Mouse (Mus musculus) embryonic facial prominence, embryonic 14.5 days (tissue): ENCODE results near the gene Frmd5. TPM values are rescaled to one million over a fixed set of nuclear protein-coding genes. Genes with fewer than 3 reads are reported as not detected.

Experiments used
- ATAC-seq: fragments of 200-750 bp; cut with Nextera tagmentation; 2 replicates; pipeline ENCODE4 v1.8.0; 2017; ENCODE audit warnings: low read depth, moderate number of reproducible peaks, moderate TSS enrichment
- DNase-seq: peaks from one replicate; pipeline ENCODE4 v3.0.0-alpha.2; 2015; ENCODE audit warnings: low spot score
- H3K27ac ChIP-seq: fragments of 300-500 bp; sonication (generic); replicated peaks from 2 replicates; pipeline ENCODE4 v1.5.1; 2014; ENCODE audit warnings: low read depth, mild to moderate bottlenecking, low read length, moderate library complexity
- H3K27me3 ChIP-seq: fragments of 300-500 bp; sonication (generic); replicated peaks from 2 replicates; pipeline ENCODE4 v1.6.1; 2014; ENCODE audit warnings: low read length; ENCODE audit not compliant: control insufficient read depth, insufficient read depth
- H3K36me3 ChIP-seq: fragments of 300-500 bp; sonication (generic); 2 replicates; pipeline ENCODE4 v1.6.1; 2014; ENCODE audit warnings: low read length, mixed read lengths; ENCODE audit not compliant: control insufficient read depth, insufficient read depth
- H3K4me1 ChIP-seq: fragments of 300-500 bp; sonication (generic); 2 replicates; pipeline ENCODE4 v1.6.1; 2014; ENCODE audit warnings: antibody characterized with exemption, low read length; ENCODE audit not compliant: control insufficient read depth, insufficient read depth
- H3K4me2 ChIP-seq: fragments of 300-500 bp; sonication (generic); 2 replicates; pipeline ENCODE4 v1.6.1; 2014; ENCODE audit warnings: low read depth, mild to moderate bottlenecking, low read length, moderate library complexity, mixed read lengths
- H3K4me3 ChIP-seq: fragments of 300-500 bp; sonication (generic); 2 replicates; pipeline ENCODE4 v1.5.1; 2014; ENCODE audit warnings: low read depth, mild to moderate bottlenecking, low read length
- H3K9ac ChIP-seq: fragments of 300-500 bp; sonication (generic); 2 replicates; pipeline ENCODE4 v1.6.1; 2014; ENCODE audit warnings: low read depth, mild to moderate bottlenecking, low read length, moderate library complexity, mixed read lengths
- H3K9me3 ChIP-seq: fragments of 300-500 bp; sonication (generic); 2 replicates; pipeline ENCODE4 v1.6.1; 2016; ENCODE audit warnings: low read length; ENCODE audit not compliant: control insufficient read depth
- WGBS: fragments of 180-500 bp; shearing (Covaris S2); extraction: QIAGEN DNeasy Blood & Tissue Kit; methylation state at CpG from one replicate; pipeline ENCODE4 v1.1.7; 2014; 5-methylcytosine and 5-hydroxymethylcytosine counted together
- polyA plus RNA-seq: library from polyadenylated mRNA; unstranded; fragments of >200 nt; fragmentation: Nextera tagmentation; extraction: Ambion mirVana; gene quantifications from 2 replicates; pipeline ENCODE4 v1.2.1, GENCODE M21; 2014

Frmd5 gene
- polyA plus RNA-seq, 1 experiment from 2014 or later: 1.4 TPM

- WGBS: 94% methylated on average over 1 of the region's 1 CpGs
- H3K9ac ChIP-seq: no peak overlapping the region
These were observed 50.6 kb downstream of the Frmd5 start for GRCm38 (mm10) chr2:121756336-121756735.

GRCm38 (mm10) chr2:121755056-121755455 is 51.8 kb downstream of the Frmd5 start:
- 27% methylated on average over 6 of the region's 6 CpGs for WGBS
- ATAC-seq: no peak
- no peak overlapping the region for H3K4me3 ChIP-seq

More at GRCm38 (mm10) chr2:121756336-121756735, 50.6 kb downstream of the Frmd5 start:
- no peak overlapping the region for H3K27ac ChIP-seq
- H3K27me3 ChIP-seq: no peaks in the 10 kb centered on the region
- no peaks in the 10 kb centered on the region for H3K9me3 ChIP-seq
- no peak overlapping the region for H3K4me2 ChIP-seq
- H3K4me1 ChIP-seq: no peaks in the 10 kb centered on the region
- no peaks in the 10 kb centered on the region for H3K36me3 ChIP-seq
- no peak overlapping the region for H3K4me3 ChIP-seq
- DNase-seq (no peak), ATAC-seq (no peak)

DNA sequence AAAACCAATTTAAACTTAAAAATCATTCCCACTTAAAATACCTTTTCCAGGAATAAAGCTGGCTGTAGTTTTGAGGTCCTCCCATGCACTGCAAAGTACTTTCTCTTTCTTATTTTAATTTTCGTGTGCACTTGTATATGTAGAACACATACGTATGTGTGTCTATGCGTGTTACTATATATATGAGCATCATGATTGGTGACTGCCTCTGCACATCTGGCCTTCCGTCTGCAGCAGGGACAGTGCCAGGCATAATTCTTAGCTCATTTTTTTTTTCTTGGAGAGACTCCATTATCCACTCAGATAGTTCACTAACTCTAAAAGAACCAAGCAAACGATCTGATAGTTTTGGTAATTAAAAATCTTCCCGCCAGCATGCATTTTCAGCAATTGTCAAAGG is 56.8 kb downstream of the Frmd5 start:
- 70% methylated on average over 6 of the region's 6 CpGs for WGBS
- H3K36me3 ChIP-seq: no peaks in the 10 kb centered on the region
- H3K9ac ChIP-seq: no peak overlapping the region
- H3K27me3 ChIP-seq: no peaks in the 10 kb centered on the region
- no peaks in the 10 kb centered on the region for H3K4me1 ChIP-seq
- no peak overlapping the region for H3K4me2 ChIP-seq
- no peak overlapping the region for H3K4me3 ChIP-seq
- H3K9me3 ChIP-seq: no peaks in the 10 kb centered on the region
- H3K27ac ChIP-seq: no peak overlapping the region
- DNase-seq: no peak
- ATAC-seq: no peak

More at GRCm38 (mm10) chr2:121755056-121755455, 51.8 kb downstream of the Frmd5 start:
- Histone ChIP-seq H3K36me3 (no peaks in the 10 kb centered on the region), H3K27me3 (no peaks in the 10 kb centered on the region), H3K9me3 (no peaks in the 10 kb centered on the region), H3K9ac (no peak overlapping the region), H3K27ac (no peak overlapping the region), H3K4me2 (no peak overlapping the region), H3K4me1 (no peaks in the 10 kb centered on the region)
- no peak for DNase-seq

DNA sequence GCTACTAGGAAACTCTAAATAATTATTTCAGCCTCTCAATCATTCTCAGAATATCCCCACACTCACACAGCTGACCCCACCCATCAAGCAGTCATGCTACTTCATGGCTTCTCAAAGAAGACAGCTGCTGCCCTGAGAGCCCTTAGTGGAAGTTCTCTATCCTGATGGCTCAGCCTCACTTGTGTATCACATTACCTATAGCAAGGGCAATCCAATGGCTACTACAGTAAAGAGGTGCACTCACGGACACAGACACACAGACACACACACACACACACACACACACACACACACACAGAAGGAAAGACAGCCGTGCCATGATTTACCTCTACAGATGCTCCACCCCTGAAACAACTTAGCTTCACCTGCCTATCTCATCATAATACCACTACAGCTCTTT is 65.7 kb downstream of the Frmd5 start:
- H3K4me3 ChIP-seq: no peak overlapping the region
- no peaks in the 10 kb centered on the region for H3K4me1 ChIP-seq
- peak; percentile 7 for DNase-seq
- H3K9me3 ChIP-seq: no peaks in the 10 kb centered on the region
- ATAC-seq: no peak
- no peak overlapping the region for H3K4me2 ChIP-seq
- H3K27ac ChIP-seq: no peak overlapping the region
- no peaks in the 10 kb centered on the region for H3K36me3 ChIP-seq
- no peaks in the 10 kb centered on the region for H3K27me3 ChIP-seq
- H3K9ac ChIP-seq: no peak overlapping the region
- 89% methylated on average over 2 of the region's 2 CpGs for WGBS

DNA sequence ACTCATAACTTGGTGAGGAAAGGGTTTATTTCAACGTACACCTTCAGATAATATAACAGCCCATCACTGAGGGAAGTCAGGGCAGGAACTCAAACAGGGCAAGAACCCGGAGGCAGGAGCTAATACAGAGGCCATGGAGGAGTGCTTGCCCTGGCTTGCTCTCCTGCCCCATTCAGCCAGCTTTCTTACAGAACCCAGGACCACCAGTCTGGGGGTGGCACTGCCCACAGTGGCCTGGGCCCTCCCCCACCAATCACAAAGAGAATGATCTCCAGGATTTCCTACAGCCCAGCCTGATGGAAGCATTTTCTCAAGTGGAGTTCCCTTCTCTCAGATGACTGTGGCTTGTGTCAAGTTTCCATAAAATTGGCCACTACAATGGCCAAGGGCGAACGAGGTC is 67.5 kb downstream of the Frmd5 start:
- Histone ChIP-seq H3K36me3 (no peaks in the 10 kb centered on the region), H3K9ac (no peak overlapping the region), H3K27me3 (no peaks in the 10 kb centered on the region), H3K4me3 (no peak overlapping the region), H3K9me3 (no peaks in the 10 kb centered on the region), H3K27ac (no peak overlapping the region), H3K4me1 (no peaks in the 10 kb centered on the region), H3K4me2 (no peak overlapping the region)
- WGBS: 85% methylated on average over 4 of the region's 4 CpGs
- ATAC-seq (no peak), DNase-seq (no peak)

GRCm38 (mm10) chr2:121733426-121733825 is 73.5 kb downstream of the Frmd5 start:
- ATAC-seq (no peak), DNase-seq (no peak)
- Histone ChIP-seq H3K4me1 (no peaks in the 10 kb centered on the region), H3K9ac (no peak overlapping the region), H3K27me3 (no peaks in the 10 kb centered on the region), H3K4me3 (no peak overlapping the region), H3K36me3 (no peaks in the 10 kb centered on the region), H3K27ac (no peak overlapping the region), H3K4me2 (no peak overlapping the region), H3K9me3 (no peaks in the 10 kb centered on the region)
- 82% methylated on average over 7 of the region's 7 CpGs for WGBS

DNA sequence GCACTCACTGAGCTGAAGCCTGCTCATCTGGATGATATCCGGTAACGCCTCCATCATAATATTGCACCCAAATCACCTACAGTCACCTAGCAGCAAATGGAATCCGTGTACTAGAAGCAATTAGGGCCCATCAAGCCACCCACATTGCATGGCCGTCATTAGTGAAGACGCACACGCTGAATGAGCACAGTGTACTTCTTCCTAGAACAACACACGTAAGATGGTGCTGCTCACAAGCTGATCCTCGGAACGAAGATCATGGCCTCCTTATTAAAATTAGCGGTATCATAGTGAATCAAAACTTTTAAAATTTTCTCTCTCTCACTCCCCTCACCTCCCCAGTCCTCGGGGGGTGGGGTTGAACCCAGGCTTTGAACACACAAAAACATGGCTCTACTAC is 76.4 kb downstream of the Frmd5 start:
- DNase-seq (no peak), ATAC-seq (no peak)
- Histone ChIP-seq H3K9ac (no peak overlapping the region), H3K27me3 (no peaks in the 10 kb centered on the region), H3K4me2 (no peak overlapping the region), H3K36me3 (no peaks in the 10 kb centered on the region), H3K4me1 (no peaks in the 10 kb centered on the region), H3K4me3 (no peak overlapping the region), H3K27ac (no peak overlapping the region), H3K9me3 (no peaks in the 10 kb centered on the region)
- WGBS: 94% methylated on average over 11 of the region's 11 CpGs

DNA sequence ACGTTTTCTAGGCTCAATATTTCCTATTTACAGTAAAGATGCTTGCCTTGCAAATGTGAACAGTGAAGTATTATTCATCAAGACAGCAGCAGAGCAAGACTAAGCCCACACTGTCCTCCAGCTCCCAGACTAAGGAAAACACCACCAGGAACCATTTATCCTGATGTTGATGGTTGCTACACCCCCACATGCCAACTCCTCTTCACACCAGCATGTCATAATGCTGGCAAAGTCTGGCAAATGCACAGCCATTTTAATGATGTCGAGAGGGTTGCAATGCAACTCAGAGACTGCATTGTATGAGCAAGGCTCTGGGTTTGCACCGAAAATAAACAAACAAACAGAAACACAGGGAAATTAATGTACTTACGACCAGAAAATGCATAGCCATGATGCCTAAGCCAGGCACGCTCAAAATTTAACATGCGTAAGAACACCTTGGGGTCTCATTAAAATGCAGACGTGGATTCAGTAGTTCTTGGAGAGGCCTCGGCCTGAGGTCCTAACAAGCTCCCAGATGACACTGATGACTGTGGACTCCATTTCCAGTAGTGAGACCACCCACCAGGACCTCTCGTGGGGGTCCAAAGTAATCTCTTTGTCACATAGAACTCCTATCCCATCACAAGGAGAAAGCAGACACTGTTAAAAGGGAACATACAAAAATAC is 77.8 kb downstream of the Frmd5 start:
- no peak overlapping the region for H3K4me2 ChIP-seq
- no peak overlapping the region for H3K27ac ChIP-seq
- DNase-seq (no peak), ATAC-seq (no peak)
- WGBS: 71% methylated on average over 9 of the region's 9 CpGs
- no peaks in the 10 kb centered on the region for H3K9me3 ChIP-seq
- H3K27me3 ChIP-seq: no peaks in the 10 kb centered on the region
- no peak overlapping the region for H3K4me3 ChIP-seq
- no peaks in the 10 kb centered on the region for H3K36me3 ChIP-seq
- H3K9ac ChIP-seq: no peak overlapping the region
- no peaks in the 10 kb centered on the region; the same call in 1 of the 2 replicates for H3K4me1 ChIP-seq

GRCm38 (mm10) chr2:121724866-121725265 is 82.0 kb downstream of the Frmd5 start:
- no peaks in the 10 kb centered on the region; the same call in 1 of the 2 replicates for H3K4me1 ChIP-seq
- no peak overlapping the region for H3K4me2 ChIP-seq
- H3K27ac ChIP-seq: no peak overlapping the region
- H3K9ac ChIP-seq: no peak overlapping the region
- H3K36me3 ChIP-seq: no peaks in the 10 kb centered on the region
- no peak overlapping the region for H3K4me3 ChIP-seq
- no peaks in the 10 kb centered on the region for H3K9me3 ChIP-seq
- ATAC-seq (no peak), DNase-seq (no peak)
- WGBS: 71% methylated on average over 4 of the region's 4 CpGs
- no peaks in the 10 kb centered on the region for H3K27me3 ChIP-seq
